Mouse (Mus musculus) common myeloid progenitor, adult 5-6 weeks (primary cell): Measurements from ENCODE around the gene Aldh3b2. TPM values are rescaled to one million over a fixed set of nuclear protein-coding genes. Genes with fewer than 3 reads are reported as not detected.

ENCODE experiments used
- ATAC-seq: replicated peaks from 2 replicates; pipeline ENCODE4 v1.8.0; 2016; ENCODE audit warnings: low read depth, mild to moderate bottlenecking, moderate TSS enrichment, inconsistent platforms; ENCODE audit not compliant: poor library complexity, severe bottlenecking
- total RNA-seq: library from RNA; stranded (forward); fragments of 200-1000, 187-1606 nt; gene quantifications from 2 replicates; pipeline ENCODE4 v1.2.3, GENCODE M21; 2017

The Aldh3b2 gene
- total RNA-seq, 1 experiment from 2014 or later, result 0.59 TPM

- no peak for ATAC-seq
These were observed 8.8 kb downstream of the Aldh3b2 start for GRCm38 (mm10) chr19:3980917-3981316.

- no peak for ATAC-seq
These were observed 11.5 kb downstream of the Aldh3b2 start for GRCm38 (mm10) chr19:3983527-3984200.

- 0 out of 2 replicates have a peak, but pooled peaks have one; percentile 13 for ATAC-seq
These were observed 13.1 kb downstream of the Aldh3b2 start for GRCm38 (mm10) chr19:3985261-3985681.

- peak; percentile 67 for ATAC-seq
These were observed 14.2 kb downstream of the Aldh3b2 start, which contains the start of gene Acy3 for GRCm38 (mm10) chr19:3986334-3986733. Gene Acy3, plus strand, starts transcription at chr19:3986570.

- ATAC-seq, result no peak
These were observed 15.9 kb downstream of the Aldh3b2 start for GRCm38 (mm10) chr19:3988066-3988465.

- ATAC-seq, result no peak
These were observed 16.6 kb downstream of the Aldh3b2 start for GRCm38 (mm10) chr19:3988750-3989149.

- ATAC-seq, result no peak
These were observed 18.7 kb downstream of the Aldh3b2 start for GRCm38 (mm10) chr19:3990804-3991203.

GRCm38 (mm10) chr19:3991562-3991961 is 19.4 kb downstream of the Aldh3b2 start:
- no peak for ATAC-seq

- no peak for ATAC-seq
These were observed 19.8 kb downstream of the Aldh3b2 start for GRCm38 (mm10) chr19:3991966-3992365.

- no peak for ATAC-seq
These were observed 20.3 kb downstream of the Aldh3b2 start, which contains the start of gene Tbx10 for GRCm38 (mm10) chr19:3992416-3992815. Gene Tbx10, plus strand, starts transcription at chr19:3992752.

- ATAC-seq, result no peak
These were observed 22.8 kb downstream of the Aldh3b2 start for GRCm38 (mm10) chr19:3994932-3995331.

- ATAC-seq, result no peak
These were observed 23.4 kb downstream of the Aldh3b2 start for GRCm38 (mm10) chr19:3995505-3995904.

GRCm38 (mm10) chr19:3996106-3996505 is 24.0 kb downstream of the Aldh3b2 start:
- no peak for ATAC-seq

- no peak for ATAC-seq
These were observed 24.6 kb downstream of the Aldh3b2 start for GRCm38 (mm10) chr19:3996747-3997146.

- ATAC-seq, result no peak
These were observed 25.1 kb downstream of the Aldh3b2 start for GRCm38 (mm10) chr19:3997231-3997630.

- no peak for ATAC-seq
These were observed 26.2 kb downstream of the Aldh3b2 start for GRCm38 (mm10) chr19:3998335-3998734.

GRCm38 (mm10) chr19:3999121-3999730 is 27.1 kb downstream of the Aldh3b2 start:
- no peak for ATAC-seq

- ATAC-seq, result peak; percentile 91
These were observed 28.2 kb downstream of the Aldh3b2 start, which contains the start of the genes Nudt8 and Gm49405 for GRCm38 (mm10) chr19:4000119-4000900. Gene Nudt8, plus strand, starts transcription at chr19:4000580. Gene Gm49405, plus strand, starts transcription at chr19:4000626.

- ATAC-seq, result no peak
These were observed 28.9 kb downstream of the Aldh3b2 start for GRCm38 (mm10) chr19:4000949-4001525.

GRCm38 (mm10) chr19:4001752-4002151 is 29.6 kb downstream of the Aldh3b2 start:
- no peak for ATAC-seq
